Mouse (Mus musculus) urinary bladder, postnatal 10 days (tissue): ENCODE data around the gene Mgat5.

Experiments used
- DNase-seq: peaks from one replicate; pipeline ENCODE4 v3.0.0; 2022; ENCODE audit warnings: low spot score

Mgat5 gene

GRCm38 (mm10) chr1:127204817-127205485 is at the start of gene Mgat5:
TSS of gene Mgat5 (plus strand) at chr1:127205015.
- peak; percentile 55 for DNase-seq

DNA sequence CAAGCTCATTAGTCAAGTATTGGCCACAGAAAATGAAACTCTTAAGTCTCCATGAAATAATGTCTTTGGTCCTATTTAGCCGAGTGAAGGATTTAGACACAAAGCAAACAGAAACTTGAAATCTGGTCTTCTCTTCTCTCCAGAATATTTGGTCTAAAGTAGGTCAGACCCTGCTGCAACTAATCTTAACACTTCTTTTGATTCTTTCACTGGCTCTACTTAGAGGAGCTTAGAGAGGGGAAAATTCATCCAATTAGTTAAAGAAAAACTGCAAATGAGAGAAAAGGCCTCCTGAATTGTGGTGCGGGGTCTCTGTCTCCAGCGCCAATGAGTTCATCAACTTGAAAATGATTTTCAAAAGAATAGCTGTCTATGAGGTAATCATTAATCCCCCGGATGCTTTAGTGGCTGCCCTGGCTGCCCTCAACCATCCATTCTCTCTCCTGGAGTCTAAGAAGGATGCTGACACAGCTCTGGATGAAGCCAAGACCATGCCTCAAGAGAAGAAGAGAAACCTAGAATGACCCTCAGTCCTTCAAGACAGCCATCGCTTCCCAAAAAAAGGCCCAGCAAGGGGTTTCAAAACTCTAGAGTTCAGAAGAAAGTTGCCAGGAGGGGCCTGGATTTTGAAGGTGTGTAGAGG is 44.6 kb upstream of the Mgat5 start:
- DNase-seq: no peak

- no peak for DNase-seq
Measured at GRCm38 (mm10) chr1:127164589-127165160, 40.1 kb upstream of the Mgat5 start.

DNA sequence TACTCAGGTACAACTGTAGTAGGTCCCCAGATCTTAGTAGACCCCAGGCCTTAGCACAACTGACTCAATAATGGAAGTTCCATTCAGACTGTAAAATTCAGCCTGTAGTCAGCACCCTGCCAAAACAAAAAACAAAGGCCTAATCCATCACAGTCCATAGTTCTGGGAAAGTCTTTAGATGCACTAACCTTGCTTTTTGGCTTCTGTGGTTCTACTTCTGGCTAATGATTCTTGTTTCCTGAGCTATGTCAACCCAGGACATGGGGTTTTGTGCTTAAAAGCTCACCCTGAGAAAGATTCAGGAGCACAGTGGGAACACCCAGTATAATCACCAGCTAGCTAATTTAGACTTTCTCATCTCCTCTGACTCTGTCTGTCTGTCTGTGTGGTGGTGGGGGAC is 38.3 kb upstream of the Mgat5 start:
- no peak for DNase-seq

DNA sequence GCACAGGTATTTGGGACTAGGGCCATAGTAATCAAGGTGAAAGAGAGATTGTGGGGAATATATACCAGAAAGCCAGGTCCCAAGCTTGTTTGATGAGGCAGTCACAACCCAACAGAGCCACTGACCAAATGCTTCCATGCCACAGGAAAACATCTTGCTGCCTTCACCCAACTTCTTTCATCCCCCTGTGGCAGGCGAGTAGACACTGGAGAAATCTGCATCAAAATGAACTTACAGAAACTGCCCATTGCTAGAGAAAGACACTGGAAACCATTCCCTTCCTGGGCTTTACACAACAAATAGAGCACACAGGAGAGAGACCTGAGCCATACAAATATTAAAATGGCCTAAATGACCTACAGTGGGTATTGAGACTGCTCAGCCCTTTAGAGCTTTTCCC is 37.2 kb upstream of the Mgat5 start:
- DNase-seq: no peak

DNA sequence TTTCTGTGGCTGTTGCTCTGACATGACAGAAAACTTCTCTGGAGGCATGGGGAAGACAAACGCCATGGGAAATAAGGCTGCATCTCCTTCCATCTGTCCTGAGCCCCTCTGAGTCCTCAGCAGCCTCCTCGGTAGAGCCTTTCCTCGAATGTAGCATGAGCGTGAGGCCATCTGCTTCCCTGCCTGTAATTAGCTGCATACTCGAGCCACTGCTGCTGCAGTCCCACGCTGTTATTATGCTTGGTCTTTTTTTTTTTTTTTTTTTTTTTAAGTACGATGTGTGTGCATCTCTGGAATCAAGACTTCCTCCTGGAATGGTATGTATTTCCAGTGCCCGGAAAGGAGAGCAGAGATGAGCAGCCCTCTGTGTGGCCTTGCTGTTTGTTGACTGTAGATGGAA is 36.6 kb upstream of the Mgat5 start:
- no peak for DNase-seq

GRCm38 (mm10) chr1:127169516-127169915 is 35.3 kb upstream of the Mgat5 start:
- no peak for DNase-seq

- no peak for DNase-seq
Measured at GRCm38 (mm10) chr1:127171361-127171760, 33.5 kb upstream of the Mgat5 start.

- DNase-seq: no peak
Measured at GRCm38 (mm10) chr1:127173448-127173847, 31.4 kb upstream of the Mgat5 start.

DNA sequence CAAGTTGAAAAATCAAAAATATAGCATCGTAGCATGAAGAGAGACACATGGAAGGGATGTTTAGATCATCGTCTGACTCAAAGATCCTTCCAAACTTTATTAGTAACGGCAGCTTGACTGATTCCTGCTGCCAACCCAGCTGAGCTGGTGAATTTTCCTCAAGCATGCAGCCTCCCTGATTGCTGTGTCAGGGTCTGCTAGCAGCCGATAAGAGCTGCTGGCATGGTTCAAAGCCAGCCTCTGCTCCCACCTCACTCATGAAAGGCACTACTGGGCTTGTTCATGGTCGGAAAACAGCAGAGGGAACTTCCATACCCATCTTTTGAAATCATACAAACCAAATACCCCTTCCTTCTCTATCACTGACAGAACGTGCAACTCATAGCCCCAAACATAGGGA is 12.4 kb upstream of the Mgat5 start:
- DNase-seq: no peak

GRCm38 (mm10) chr1:127199186-127199585 is 5.6 kb upstream of the Mgat5 start:
- DNase-seq: no peak

DNA sequence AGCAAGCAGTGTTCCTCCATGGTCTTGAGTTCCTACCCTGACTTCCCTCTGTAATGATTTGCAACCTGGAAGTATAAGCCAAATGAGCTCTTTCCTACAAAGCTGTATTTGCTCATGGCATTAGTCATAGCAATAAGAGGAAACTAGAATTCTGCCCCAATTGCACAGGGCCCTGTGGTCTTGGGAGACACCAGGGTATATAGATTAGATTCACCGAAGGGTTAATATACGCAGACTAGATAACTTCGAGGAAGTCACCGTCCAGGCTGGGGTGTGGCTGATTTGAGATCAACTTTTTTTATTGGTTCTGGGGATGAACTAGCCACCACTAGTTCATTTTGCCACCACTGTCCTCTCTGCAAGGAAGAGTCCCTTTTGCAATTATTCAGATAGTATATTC is 2.5 kb upstream of the Mgat5 start:
- DNase-seq: no peak

- DNase-seq: no peak
Measured at GRCm38 (mm10) chr1:127203231-127203764, 1.5 kb upstream of the Mgat5 start.

- no peak for DNase-seq
Measured at GRCm38 (mm10) chr1:127205501-127206019, 745 bp downstream of the Mgat5 start.

DNA sequence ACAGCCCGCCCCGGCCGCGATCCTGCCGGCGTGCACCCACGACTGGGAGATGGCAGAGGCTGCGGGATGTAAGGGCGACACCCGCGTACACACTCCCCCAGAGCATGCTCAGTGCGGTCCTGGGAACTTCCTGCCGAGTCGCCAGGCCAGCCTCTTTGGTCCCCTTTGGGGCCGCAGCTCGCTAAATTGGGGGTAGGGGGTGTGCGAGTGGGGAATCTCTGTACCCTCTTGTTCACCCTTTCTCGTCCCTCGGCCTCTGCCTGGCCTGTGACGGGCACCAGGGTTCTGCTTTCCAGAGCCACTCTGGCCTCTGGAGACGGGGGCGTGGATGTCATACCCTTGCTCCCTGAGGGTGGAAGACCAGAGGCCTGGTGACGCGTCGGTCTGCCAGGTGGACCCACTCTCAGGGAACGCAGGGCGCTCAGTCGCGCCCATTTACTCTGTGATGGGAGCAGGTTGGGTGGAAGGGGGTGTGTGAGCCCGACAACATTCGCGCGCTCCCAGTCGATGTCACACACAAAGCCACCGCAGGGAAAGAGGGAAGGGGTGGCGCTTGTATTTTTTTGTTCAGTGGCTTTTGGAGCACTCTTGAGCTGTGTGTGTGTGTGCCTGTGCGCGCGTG is 1.3 kb downstream of the Mgat5 start:
- no peak for DNase-seq

DNA sequence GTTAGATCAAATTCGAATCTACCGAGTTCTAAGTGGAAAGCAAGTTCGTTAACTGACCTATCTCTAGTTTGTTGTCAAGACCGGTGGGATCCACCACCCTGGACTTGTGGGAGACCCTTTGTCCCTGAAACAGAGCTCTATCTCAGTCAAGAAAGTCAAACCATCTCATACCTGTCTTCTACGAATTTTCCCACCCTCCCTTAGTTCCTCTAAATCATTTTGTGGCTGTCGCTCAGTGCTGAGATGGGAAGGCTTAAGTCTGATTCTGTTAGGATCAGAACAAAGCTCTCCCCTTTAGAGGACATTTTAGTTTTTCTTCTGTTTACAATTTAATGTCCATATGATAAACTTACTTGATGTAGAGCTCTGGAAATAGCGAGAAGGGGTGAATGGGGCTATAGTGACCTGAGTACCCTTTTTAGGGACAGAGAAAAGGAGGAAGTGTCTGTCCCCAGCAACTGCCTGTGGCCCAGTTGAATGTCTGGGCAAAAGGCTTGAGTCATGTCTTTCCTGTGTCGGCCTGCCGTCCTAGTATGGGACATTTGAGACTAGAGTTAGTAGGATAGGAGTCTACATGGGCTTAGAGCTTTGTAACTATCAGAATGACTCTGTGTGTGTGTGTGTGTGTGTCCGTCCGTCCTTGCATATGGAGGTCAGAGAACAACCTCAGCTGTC is 2.2 kb downstream of the Mgat5 start:
- no peak for DNase-seq

GRCm38 (mm10) chr1:127208167-127208566 is 3.4 kb downstream of the Mgat5 start:
- DNase-seq: no peak

- DNase-seq: no peak
Measured at GRCm38 (mm10) chr1:127212812-127213211, 8.0 kb downstream of the Mgat5 start.

GRCm38 (mm10) chr1:127213434-127213833 is 8.6 kb downstream of the Mgat5 start:
- DNase-seq: no peak

- no peak for DNase-seq
Measured at GRCm38 (mm10) chr1:127214585-127215232, 9.9 kb downstream of the Mgat5 start.

- DNase-seq: no peak
Measured at GRCm38 (mm10) chr1:127216979-127217378, 12.2 kb downstream of the Mgat5 start.

- DNase-seq: no peak
Measured at GRCm38 (mm10) chr1:127217665-127218064, 12.8 kb downstream of the Mgat5 start.
